Mouse (Mus musculus) CH12.LX (cell line): ENCODE data around the gene Togaram2. TPM values are rescaled to one million over a fixed set of nuclear protein-coding genes. Genes with fewer than 3 reads are reported as not detected.

ENCODE experiments used
- DNase-seq: peaks from one replicate; pipeline ENCODE4 v3.0.0-alpha.2; 2013; ENCODE audit errors: extremely low read depth
- H3K27ac ChIP-seq: 2 replicates; pipeline ENCODE4 v1.5.1; 2012; ENCODE audit warnings: low read depth, mild to moderate bottlenecking, control low read depth, moderate library complexity; ENCODE audit not compliant: insufficient read depth
- H3K27me3 ChIP-seq: replicated peaks from 2 replicates; pipeline ENCODE3; 2012; ENCODE audit warnings: inconsistent platforms
- H3K36me3 ChIP-seq, 2 experiments: replicated peaks in 1 of 2; 2 replicates each; pipeline versions ENCODE3 to v1.6.1; 2012; ENCODE audit warnings: inconsistent platforms in 1 of 2, low read length in 1 of 2, mild to moderate bottlenecking in 1 of 2, mixed read lengths in 1 of 2, moderate library complexity in 1 of 2; ENCODE audit not compliant: control insufficient read depth in 1 of 2, insufficient read depth in 1 of 2
- H3K4me1 ChIP-seq, 2 experiments: 2 replicates each; pipeline ENCODE4 v1.6.1; 2012; ENCODE audit warnings: inconsistent platforms in 1 of 2, moderate library complexity in 1 of 2; ENCODE audit not compliant: insufficient read depth in 2 of 2, control insufficient read depth in 1 of 2
- H3K4me2 ChIP-seq: 2 replicates; pipeline ENCODE4 v1.6.1; 2012; ENCODE audit warnings: low read depth, mild to moderate bottlenecking, control low read depth; ENCODE audit not compliant: poor library complexity, insufficient read depth, severe bottlenecking
- H3K4me3 ChIP-seq, 3 experiments: fragments of 150-350 bp in 1 of 3; sonication (generic) in 1 of 3; replicated peaks in 1 of 3; 2 replicates each; pipeline versions ENCODE3 to v1.5.1; 2011 to 2012; ENCODE audit warnings: low read depth in 2 of 3, low read length in 2 of 3, mild to moderate bottlenecking in 2 of 3, moderate library complexity in 2 of 3, control low read depth in 1 of 3, improper control_type of control experiment in 1 of 3, inconsistent platforms in 1 of 3, mixed read lengths in 1 of 3; ENCODE audit not compliant: poor library complexity in 1 of 3
- H3K79me2 ChIP-seq: replicated peaks from 2 replicates; pipeline ENCODE4 v1.6.1; 2012; ENCODE audit warnings: mild to moderate bottlenecking, moderate library complexity; ENCODE audit not compliant: control insufficient read depth, poor library complexity, insufficient read depth, severe bottlenecking; ENCODE audit errors: extremely low read depth
- H3K9ac ChIP-seq: 2 replicates; pipeline ENCODE4 v1.6.1; 2012; ENCODE audit warnings: low read depth, mild to moderate bottlenecking, control low read depth, moderate library complexity; ENCODE audit not compliant: insufficient read depth
- H3K9me3 ChIP-seq: replicated peaks from 2 replicates; pipeline ENCODE3; 2012; ENCODE audit warnings: low read length, inconsistent platforms, mixed read lengths
- BHLHE40 ChIP-seq: IDR thresholded peaks from 2 replicates; pipeline ENCODE4 v1.6.1; 2011; ENCODE audit warnings: mild to moderate bottlenecking, low read depth, low read length, improper control_type of control experiment
- CHD1 ChIP-seq: IDR thresholded peaks from 2 replicates; pipeline ENCODE4 v1.6.1; 2012; ENCODE audit warnings: low read depth, low read length, improper control_type of control experiment, inconsistent platforms
- CHD2 ChIP-seq: IDR thresholded peaks from 2 replicates; pipeline ENCODE4 v1.6.1; 2011; ENCODE audit warnings: low read length, improper control_type of control experiment
- E2F4 ChIP-seq: IDR thresholded peaks from 2 replicates; pipeline ENCODE4 v1.6.1; 2011; ENCODE audit warnings: low read depth, low read length, improper control_type of control experiment; ENCODE audit not compliant: insufficient replicate concordance
- ELF1 ChIP-seq: IDR thresholded peaks from 2 replicates; pipeline ENCODE4 v1.6.1; 2014; ENCODE audit warnings: low read depth, mild to moderate bottlenecking, inconsistent platforms, low read length, improper control_type of control experiment
- ETS1 ChIP-seq: conservative IDR thresholded peaks from 2 replicates; pipeline ENCODE4 v1.6.1; 2012; ENCODE audit warnings: low read depth, mild to moderate bottlenecking, inconsistent platforms, low read length, improper control_type of control experiment, moderate library complexity
- GABPA ChIP-seq: IDR thresholded peaks from 2 replicates; pipeline ENCODE4 v1.6.1; 2012; ENCODE audit warnings: low read depth, low read length, improper control_type of control experiment, inconsistent platforms; ENCODE audit not compliant: insufficient replicate concordance
- JUND ChIP-seq: conservative IDR thresholded peaks from 2 replicates; pipeline ENCODE4 v1.6.1; 2011; ENCODE audit warnings: low read depth, low read length, improper control_type of control experiment
- MAFK ChIP-seq: IDR thresholded peaks from 2 replicates; pipeline ENCODE4 v1.6.1; 2011; ENCODE audit warnings: low read length, improper control_type of control experiment; ENCODE audit not compliant: insufficient replicate concordance
- MAX ChIP-seq: IDR thresholded peaks from 2 replicates; pipeline ENCODE4 v1.6.1; 2011; ENCODE audit warnings: low read length, improper control_type of control experiment
- MEF2A ChIP-seq: IDR thresholded peaks from 2 replicates; pipeline ENCODE4 v1.6.1; 2014; ENCODE audit warnings: low read depth, mild to moderate bottlenecking, inconsistent platforms, low read length, improper control_type of control experiment, borderline replicate concordance
- MXI1 ChIP-seq: IDR thresholded peaks from 2 replicates; pipeline ENCODE4 v1.6.1; 2011; ENCODE audit warnings: mild to moderate bottlenecking, low read depth, low read length, improper control_type of control experiment
- MYC ChIP-seq: IDR thresholded peaks from 2 replicates; pipeline ENCODE4 v1.6.1; 2011; ENCODE audit warnings: low read depth, mild to moderate bottlenecking, improper control_type of control experiment, low read length
- NELFE ChIP-seq: IDR thresholded peaks from 2 replicates; pipeline ENCODE4 v1.6.1; 2011; ENCODE audit warnings: low read depth, low read length, improper control_type of control experiment
- NRF1 ChIP-seq: IDR thresholded peaks from 2 replicates; pipeline ENCODE4 v1.6.1; 2014; ENCODE audit warnings: low read depth, mild to moderate bottlenecking, inconsistent platforms, low read length, improper control_type of control experiment, moderate library complexity
- PAX5 ChIP-seq: IDR thresholded peaks from 2 replicates; pipeline ENCODE4 v1.6.1; 2012; ENCODE audit warnings: low read length, inconsistent platforms, mixed read lengths
- POLR2AphosphoS2 ChIP-seq: IDR thresholded peaks from 2 replicates; pipeline ENCODE4 v1.6.1; 2011; ENCODE audit warnings: low read depth, low read length, improper control_type of control experiment
- SIN3A ChIP-seq: IDR thresholded peaks from 2 replicates; pipeline ENCODE4 v1.6.1; 2012; ENCODE audit warnings: low read length, improper control_type of control experiment, inconsistent platforms
- SMC3 ChIP-seq: IDR thresholded peaks from 2 replicates; pipeline ENCODE4 v1.6.1; 2011; ENCODE audit warnings: low read depth, low read length, improper control_type of control experiment
- TCF12 ChIP-seq: IDR thresholded peaks from 2 replicates; pipeline ENCODE4 v1.6.1; 2014; ENCODE audit warnings: low read depth, mild to moderate bottlenecking, inconsistent platforms, low read length, improper control_type of control experiment
- UBTF ChIP-seq: IDR thresholded peaks from 2 replicates; pipeline ENCODE4 v1.6.1; 2012; ENCODE audit warnings: low read depth, mild to moderate bottlenecking, inconsistent platforms, low read length, improper control_type of control experiment, moderate library complexity
- USF2 ChIP-seq: conservative IDR thresholded peaks from 2 replicates; pipeline ENCODE4 v1.6.1; 2011; ENCODE audit warnings: low read depth, low read length, improper control_type of control experiment
- ZC3H11A ChIP-seq: IDR thresholded peaks from 2 replicates; pipeline ENCODE4 v1.6.1; 2012; ENCODE audit warnings: low read depth, mild to moderate bottlenecking, inconsistent platforms, low read length, improper control_type of control experiment
- ZMIZ1 ChIP-seq: IDR thresholded peaks from 2 replicates; pipeline ENCODE4 v1.6.1; 2012; ENCODE audit warnings: low read depth, mild to moderate bottlenecking, inconsistent platforms, low read length, improper control_type of control experiment
- ZNF384 ChIP-seq: IDR thresholded peaks from 2 replicates; pipeline ENCODE4 v1.6.1; 2012; ENCODE audit warnings: low read depth, low read length, improper control_type of control experiment, inconsistent platforms
- dilution Hi-C: fragments of 300-500 bp; cut with MboI; formaldehyde crosslinking; loops from 2 replicates; pipeline ENCODE4 v1.14.3; 2020; ENCODE audit warnings: low sequenced_read_pairs; ENCODE audit not compliant: extremely low pct_unique_long_range_greater_than_20kb, extremely low pct_ligation_motif_present
- in situ Hi-C: fragments of 300-500 bp; cut with MboI; formaldehyde crosslinking; loops from 3 replicates; pipeline ENCODE4 v1.14.3; 2019; ENCODE audit warnings: low sequenced_read_pairs, low pct_ligation_motif_present, low pct_unique_long_range_greater_than_20kb, mixed read lengths
- polyA plus RNA-seq: library from polyadenylated mRNA; unstranded; fragments of >175 nt; gene quantifications from 2 replicates; pipeline ENCODE4 v1.2.1, GENCODE M21; 2012; ENCODE audit warnings: low read depth; ENCODE audit not compliant: insufficient read length
- total RNA-seq, 2 experiments: library from RNA; depleted of rRNA; stranded (reverse); fragments of 300-350 nt in 1 of 2; fragments of >200 nt in 1 of 2; gene quantifications; 2 replicates each; pipeline ENCODE4 v1.2.3; 2012 to 2014

Gene Togaram2
- total and polyA plus RNA-seq, 3 experiments, result 0.76 to 19.6 (median 2.6) TPM

GRCm38 (mm10) chr17:71681666-71682065 lies 8.6 kb downstream of the Togaram2 start:
- TF ChIP-seq ZMIZ1 (no peak), POLR2AphosphoS2 (no peak), ELF1 (no peak), ZNF384 (no peak), SMC3 (no peak), MAFK (no peak), CHD1 (no peak), NELFE (no peak), JUND (no peak), CHD2 (no peak), BHLHE40 (no peak), GABPA (no peak), MYC (no peak), MXI1 (no peak), USF2 (no peak), ETS1 (no peak), MEF2A (no peak), TCF12 (no peak), PAX5 (no peak)
- TF ChIP-seq, all 38 proteins: peak for 0

GRCm38 (mm10) chr17:71682379-71682778 lies 9.3 kb downstream of the Togaram2 start:
- TF ChIP-seq UBTF (no peak), SIN3A (no peak), ZC3H11A (no peak), E2F4 (no peak), MAFK (no peak), MYC (no peak), ZMIZ1 (no peak), MAX (no peak), SMC3 (no peak), NRF1 (no peak), JUND (no peak)
- dilution Hi-C loops (no loop called here), in situ Hi-C loops (no loop called here)
- Histone ChIP-seq H3K4me3 (no peak overlapping the region), H3K27ac (no peak overlapping the region), H3K4me1 (peaks cover 25 to 80% of the 10 kb centered on the region in 2 experiments), H3K9me3 (no peaks in the 10 kb centered on the region), H3K27me3 (no peaks in the 10 kb centered on the region), H3K4me2 (no peak overlapping the region), H3K79me2 (no peaks in the 10 kb centered on the region), H3K36me3 (no peaks in the 10 kb centered on the region), H3K9ac (no peak overlapping the region)
- DNase-seq, result no peak

More at GRCm38 (mm10) chr17:71681666-71682065, 8.6 kb downstream of the Togaram2 start:
- Histone ChIP-seq H3K79me2 (no peaks in the 10 kb centered on the region), H3K27ac (no peak overlapping the region), H3K4me3 (no peak overlapping the region), H3K9me3 (no peaks in the 10 kb centered on the region), H3K4me2 (no peak overlapping the region), H3K27me3 (no peaks in the 10 kb centered on the region), H3K36me3 (no peaks in the 10 kb centered on the region), H3K9ac (no peak overlapping the region), H3K4me1 (peaks cover 25 to 75% of the 10 kb centered on the region in 2 experiments)
- DNase-seq, result no peak
- in situ Hi-C loops, result no loop called here
- dilution Hi-C loops, result no loop called here
